8 mouse cellular contexts compared by ENCODE assay signal in the genomic region with DNA sequence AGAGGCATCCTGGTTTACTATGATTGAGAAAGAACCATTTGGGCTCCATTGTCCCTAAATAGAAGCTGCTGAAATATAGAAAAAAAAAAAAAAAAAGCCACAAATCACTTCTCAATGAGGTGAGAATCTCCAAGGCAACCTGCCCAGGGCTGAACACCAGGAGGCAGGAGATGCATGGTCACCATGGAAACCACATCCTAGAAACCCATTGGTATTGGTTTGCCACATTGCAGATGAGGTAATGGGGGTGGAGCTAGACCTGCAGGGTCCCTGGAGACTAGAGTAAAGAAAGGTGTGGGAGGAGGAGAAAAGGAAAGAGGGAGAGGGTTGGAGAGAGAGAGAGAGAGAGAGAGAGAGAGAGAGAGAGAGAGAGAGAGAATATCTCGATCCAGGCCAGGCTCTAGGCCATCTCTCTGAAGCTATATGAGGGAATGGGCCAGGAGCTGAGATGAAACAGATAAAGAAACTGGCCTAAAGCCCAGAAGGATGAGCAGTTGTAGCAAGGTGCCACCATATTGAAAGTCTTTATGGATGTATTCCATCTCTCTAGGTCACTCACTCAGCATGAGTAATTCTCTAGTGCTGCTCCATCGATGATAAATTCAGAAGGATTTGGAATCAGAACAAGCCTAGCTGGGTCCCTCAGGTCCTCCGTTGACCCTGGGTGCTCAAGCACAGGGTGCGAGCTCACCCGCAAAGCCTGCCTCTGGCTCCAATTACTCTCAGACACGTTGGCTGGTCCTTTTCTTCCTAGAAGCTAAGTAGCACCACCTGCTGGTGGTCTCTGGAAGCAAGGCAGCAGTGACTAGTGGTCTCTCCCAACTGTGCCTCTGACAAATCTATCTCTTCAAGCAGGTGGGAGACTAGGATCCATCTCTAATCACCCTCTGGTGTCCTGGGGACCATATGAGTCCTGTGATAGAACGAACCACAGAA. TPM values are rescaled to one million over a fixed set of nuclear protein-coding genes. Genes with fewer than 3 reads are reported as not detected.
DNase-seq lines count a peak whose midpoint lies in the region; ATAC-seq and TF ChIP-seq lines count a peak whose summit lies in the region.

No protein-coding gene starts in this region.

- peak; percentile 92 for TF ChIP-seq CTCF in heart, adult 2 months (IDR thresholded peaks at IDR 0.05)
- peak; percentile 97 for TF ChIP-seq CTCF in intestine, postnatal 0 days (IDR thresholded peaks at IDR 0.05; ENCODE audit: low read depth)

- H3K9me3 ChIP-seq in heart, embryonic 11.5 days (replicated peaks; ENCODE audit: control insufficient read depth, low read length): no peaks in the 10 kb centered on the region
- H3K9me3 ChIP-seq in intestine, postnatal 0 days (ENCODE audit: control insufficient read depth): no peaks in the 10 kb centered on the region
- no peaks in the 10 kb centered on the region for H3K9me3 ChIP-seq in midbrain, embryonic 13.5 days

- H3K27ac ChIP-seq in heart, adult 2 months: no peak overlapping the region
- no peak overlapping the region for H3K27ac ChIP-seq in heart, embryonic 11.5 days (ENCODE audit: low read depth, low read length)
- H3K27ac ChIP-seq in intestine, postnatal 0 days (ENCODE audit: low read depth, low read length): no peak overlapping the region
- peak overlapping the region; percentile 97 for H3K27ac ChIP-seq in midbrain, embryonic 13.5 days

- H3K27me3 ChIP-seq in heart, adult 2 months (ENCODE audit: control insufficient read depth, insufficient read depth, low read length): no peaks in the 10 kb centered on the region
- peaks cover 30% of the 10 kb centered on the region for H3K27me3 ChIP-seq in heart, embryonic 11.5 days (ENCODE audit: control insufficient read depth, insufficient read depth, low read length)
- H3K27me3 ChIP-seq in intestine, postnatal 0 days (replicated peaks; ENCODE audit: control insufficient read depth, insufficient read depth, low read length): peaks cover 5% of the 10 kb centered on the region; the same call in 1 of the 2 replicates
- H3K27me3 ChIP-seq in midbrain, embryonic 13.5 days: peaks cover 22% of the 10 kb centered on the region

- 0 out of 2 replicates have a peak, but pooled peaks have one; percentile 29 for TF ChIP-seq EP300 in heart, adult 2 months (IDR thresholded peaks at IDR 0.05; ENCODE audit: insufficient read depth, low read depth, low read length)

- intact Hi-C loops in heart, adult 2 months (cut with DNase I): loop anchor here (1.0 to 2.0 kb wide), 4 partner anchors 46 to 263 kb away; no protein-coding TSS in a partner anchor
- intact Hi-C loops in left cerebral cortex, postnatal 25 days (cut with DNase I): loop anchor here (1.0 to 2.0 kb wide), 4 partner anchors 46 to 263 kb away; no protein-coding TSS in a partner anchor

- no peak for ATAC-seq in heart, embryonic 11.5 days (replicated peaks; ENCODE audit: insufficient number of reproducible peaks, low FRiP score, low TSS enrichment)
- peak; percentile 84 for ATAC-seq in frontal cortex, adult (ENCODE audit: low TSS enrichment)
- ATAC-seq in intestine, postnatal 0 days: no peak
- peak; percentile 80 for ATAC-seq in midbrain, embryonic 13.5 days

- H3K79me2 ChIP-seq in heart, adult 2 months (replicated peaks; ENCODE audit: control insufficient read depth, insufficient read depth, low read length): no peaks in the 10 kb centered on the region

- no peak overlapping the region for H3K4me2 ChIP-seq in heart, embryonic 11.5 days
- no peak overlapping the region for H3K4me2 ChIP-seq in intestine, postnatal 0 days (replicated peaks; ENCODE audit: low read depth)
- peak overlapping the region; percentile 17; the same call in 1 of the 2 replicates for H3K4me2 ChIP-seq in midbrain, embryonic 13.5 days (replicated peaks)

- no peaks in the 10 kb centered on the region for H3K4me1 ChIP-seq in heart, adult 2 months (ENCODE audit: control insufficient read depth, insufficient read depth, low read length)
- no peaks in the 10 kb centered on the region for H3K4me1 ChIP-seq in heart, embryonic 11.5 days (ENCODE audit: control insufficient read depth, insufficient read depth, low read length)
- H3K4me1 ChIP-seq in intestine, postnatal 0 days (replicated peaks; ENCODE audit: control insufficient read depth, insufficient read depth, low read length): no peaks in the 10 kb centered on the region
- peaks cover 41% of the 10 kb centered on the region for H3K4me1 ChIP-seq in midbrain, embryonic 13.5 days (replicated peaks)

- TF ChIP-seq POLR2A in heart, adult 2 months (IDR thresholded peaks at IDR 0.05; ENCODE audit: insufficient read depth, low read depth, low read length): no peak

- H3K9ac ChIP-seq in heart, adult 2 months (ENCODE audit: low read depth, low read length): no peak overlapping the region
- no peak overlapping the region for H3K9ac ChIP-seq in heart, embryonic 11.5 days (ENCODE audit: low read depth, low read length)
- H3K9ac ChIP-seq in intestine, postnatal 0 days (ENCODE audit: low read depth, low read length): no peak overlapping the region
- H3K9ac ChIP-seq in midbrain, embryonic 13.5 days (replicated peaks): no peak overlapping the region

- no peaks in the 10 kb centered on the region for H3K36me3 ChIP-seq in heart, adult 2 months (ENCODE audit: control insufficient read depth, insufficient read depth, low read length)
- no peaks in the 10 kb centered on the region for H3K36me3 ChIP-seq in heart, embryonic 11.5 days (ENCODE audit: control insufficient read depth, insufficient read depth, low read length)
- no peaks in the 10 kb centered on the region for H3K36me3 ChIP-seq in intestine, postnatal 0 days (ENCODE audit: control insufficient read depth, insufficient read depth)
- H3K36me3 ChIP-seq in midbrain, embryonic 13.5 days: 0 out of 2 replicates have a peak, but pooled peaks cover 1% of the 10 kb centered on the region

- no peak overlapping the region for H3K4me3 ChIP-seq in heart, adult 2 months
- no peak overlapping the region for H3K4me3 ChIP-seq in heart, embryonic 11.5 days (ENCODE audit: low read depth, low read length)
- no peak overlapping the region for H3K4me3 ChIP-seq in intestine, postnatal 0 days (ENCODE audit: low read depth, low read length)
- H3K4me3 ChIP-seq in midbrain, embryonic 13.5 days (replicated peaks): no peak overlapping the region

- WGBS in heart, adult 2 months: 7% methylated on average over 7 of the region's 7 CpGs
- WGBS in heart, embryonic 11.5 days (ENCODE audit: insufficient replicate concordance): 14% methylated on average over 7 of the region's 7 CpGs
- 10% methylated on average over 7 of the region's 7 CpGs for WGBS in intestine, postnatal 0 days
- 10% methylated on average over 7 of the region's 7 CpGs for WGBS in midbrain, embryonic 13.5 days

- peak; percentile 33 to 68 for DNase-seq in heart, adult 2 months
- DNase-seq in cerebellum, adult 8-10 months: peak; percentile 81
- DNase-seq in left cerebral cortex, postnatal 25 days (ENCODE audit: low spot score in 2 of 2): peak; percentile 82 to 96
- peak; percentile 34 to 79 for DNase-seq in spleen, postnatal 10 days (ENCODE audit: low spot score in 2 of 2)

RNA-seq across cellular contexts. Expression of gene Neurog3, which starts 31.1 kb away (rescaled TPM):
- not detected for total RNA-seq in heart, adult 2 months (2021)
- not detected in 2 replicates for polyA plus RNA-seq in heart, adult 2 months (2012; rRNA removed)
- polyA plus RNA-seq in heart, embryonic 11.5 days (2014; fragmentation: Nextera tagmentation; extraction: Ambion mirVana): 0.21 TPM in 1 of 2 replicates, not detected in the other
- polyA plus RNA-seq in intestine, postnatal 0 days (2015; fragmentation: Nextera tagmentation; extraction: Ambion mirVana): 1.4 and 1.5 TPM in 2 replicates
- not detected for total RNA-seq in left cerebral cortex, postnatal 25 days (2021)
- polyA plus RNA-seq in midbrain, embryonic 13.5 days (2015; fragmentation: Nextera tagmentation; extraction: Ambion mirVana): 0.48 and 0.65 TPM in 2 replicates

RNA-seq across cellular contexts. Expression of gene Fam241b, which starts 41.9 kb away (rescaled TPM):
- 1 to 10 TPM; 3.0 to 3.2 TPM for total RNA-seq in heart, adult 2 months (2021)
- 2.5 and 3.3 TPM in 2 replicates for polyA plus RNA-seq in heart, adult 2 months (2012; rRNA removed)
- polyA plus RNA-seq in heart, embryonic 11.5 days (2014; fragmentation: Nextera tagmentation; extraction: Ambion mirVana): 0.96 and 1.2 TPM in 2 replicates
- polyA plus RNA-seq in intestine, postnatal 0 days (2015; fragmentation: Nextera tagmentation; extraction: Ambion mirVana): 46.2 and 47.3 TPM in 2 replicates
- 10 to 100 TPM; 53.0 to 54.6 TPM for total RNA-seq in left cerebral cortex, postnatal 25 days (2021)
- polyA plus RNA-seq in midbrain, embryonic 13.5 days (2015; fragmentation: Nextera tagmentation; extraction: Ambion mirVana): 110 and 118 TPM in 2 replicates

Comparison
In these comparisons a context has a peak if more than half of its experiments do, and no peak if none do; other contexts are left out.
1. ATAC-seq: peak in frontal cortex, adult (single experiment) and midbrain, embryonic 13.5 days (single experiment); none in heart, embryonic 11.5 days (single experiment) and intestine, postnatal 0 days (single experiment).
2. RNA of gene Fam241b, which starts 41.9 kb away (polyA plus RNA-seq): 110 to 118 TPM in midbrain, embryonic 13.5 days and 46.2 to 47.3 TPM in intestine, postnatal 0 days; 2.5 to 3.3 TPM in heart, adult 2 months and 0.96 to 1.2 TPM in heart, embryonic 11.5 days; every median in the first group is over 10 times any median in the second.
3. Peak in every context shown above with its lines, with median percentiles within 50 percentile points of each other: DNase-seq.